Mouse (Mus musculus): ENCODE data around the gene Spint2. TPM values are rescaled to one million over a fixed set of nuclear protein-coding genes. Genes with fewer than 3 reads are reported as not detected.

Gene Spint2
- total RNA-seq, 4 experiments from 2014 or later, result 22.3 to 30.6 (median 25.9) TPM

- no peak for DNase-seq (ENCODE audit: low spot score in 2 of 2)
Observed at GRCm38 (mm10) chr7:29304463-29305262, 23.0 kb upstream of the Spint2 start.

- DNase-seq (ENCODE audit: low spot score in 2 of 2), result peak; percentile 86 to 89
Observed at GRCm38 (mm10) chr7:29303738-29304462, 22.2 kb upstream of the Spint2 start, which contains the start of gene Dpf1. Dpf1 (plus strand) TSS chr7:29303951.

- DNase-seq (ENCODE audit: low spot score in 2 of 2), result no peak
Observed at GRCm38 (mm10) chr7:29302641-29303040, 20.9 kb upstream of the Spint2 start.

GRCm38 (mm10) chr7:29301127-29301566 lies 19.4 kb upstream of the Spint2 start:
- DNase-seq (ENCODE audit: low spot score in 2 of 2), result no peak

GRCm38 (mm10) chr7:29296998-29297397 lies 15.3 kb upstream of the Spint2 start:
- peak; percentile 52 to 58 for DNase-seq (ENCODE audit: low spot score in 2 of 2)

GRCm38 (mm10) chr7:29295861-29296647 lies 14.3 kb upstream of the Spint2 start:
- no peak for DNase-seq (ENCODE audit: low spot score in 2 of 2)

- DNase-seq (ENCODE audit: low spot score in 2 of 2), result no peak
Observed at GRCm38 (mm10) chr7:29294111-29294761, 12.5 kb upstream of the Spint2 start.

- no peak for DNase-seq (ENCODE audit: low spot score in 2 of 2)
Observed at GRCm38 (mm10) chr7:29293131-29294065, 11.7 kb upstream of the Spint2 start.

GRCm38 (mm10) chr7:29292458-29293098 lies 10.9 kb upstream of the Spint2 start:
- DNase-seq (ENCODE audit: low spot score in 2 of 2), result no peak

GRCm38 (mm10) chr7:29291616-29292457 lies 10.1 kb upstream of the Spint2 start:
- DNase-seq (ENCODE audit: low spot score in 2 of 2), result no peak

GRCm38 (mm10) chr7:29290691-29291485 lies 9.2 kb upstream of the Spint2 start:
- peak in 1 of 2 experiments; percentile 56 for DNase-seq (ENCODE audit: low spot score in 2 of 2)

- no peak for DNase-seq (ENCODE audit: low spot score in 2 of 2)
Observed at GRCm38 (mm10) chr7:29289856-29290255, 8.1 kb upstream of the Spint2 start.

GRCm38 (mm10) chr7:29288942-29289638 lies 7.4 kb upstream of the Spint2 start, which contains the start of gene Ppp1r14a:
Ppp1r14a (plus strand) TSS chr7:29289308.
- DNase-seq (ENCODE audit: low spot score in 2 of 2), result peak in 1 of 2 experiments; percentile 52

- no peak for DNase-seq (ENCODE audit: low spot score in 2 of 2)
Observed at GRCm38 (mm10) chr7:29288079-29288478, 6.4 kb upstream of the Spint2 start.

- DNase-seq (ENCODE audit: low spot score in 2 of 2), result no peak
Observed at GRCm38 (mm10) chr7:29287481-29287880, 5.8 kb upstream of the Spint2 start.

GRCm38 (mm10) chr7:29284523-29284922 lies 2.8 kb upstream of the Spint2 start:
- DNase-seq (ENCODE audit: low spot score in 2 of 2), result no peak

GRCm38 (mm10) chr7:29283876-29284275 lies 2.2 kb upstream of the Spint2 start:
- no peak for DNase-seq (ENCODE audit: low spot score in 2 of 2)

Data from layer of hippocampus, adult 8-10 months (tissue).